Mouse (Mus musculus) cortical plate, adult 2 months (tissue): ENCODE results near the gene Cdkn1b.

Experiments used
- CTCF ChIP-seq: fragments of 200-500 bp; IDR thresholded peaks from 2 replicates; pipeline ENCODE4 v1.5.1; 2011; ENCODE audit warnings: mild to moderate bottlenecking, control low read depth, low read length; ENCODE audit not compliant: insufficient read depth; ENCODE audit errors: extremely low read depth
- POLR2A ChIP-seq: fragments of 200-500 bp; IDR thresholded peaks from 2 replicates; pipeline ENCODE4 v1.6.1; 2011; ENCODE audit warnings: mild to moderate bottlenecking, low read length, control low read depth; ENCODE audit not compliant: insufficient read depth; ENCODE audit errors: extremely low read depth

- TF ChIP-seq CTCF (no peak), POLR2A (no peak)
Measured at GRCm38 (mm10) chr6:134929926-134930325, 9.7 kb downstream of the Cdkn1b start.
